Mouse (Mus musculus): ENCODE results near the gene Ppp3ca.

DNA sequence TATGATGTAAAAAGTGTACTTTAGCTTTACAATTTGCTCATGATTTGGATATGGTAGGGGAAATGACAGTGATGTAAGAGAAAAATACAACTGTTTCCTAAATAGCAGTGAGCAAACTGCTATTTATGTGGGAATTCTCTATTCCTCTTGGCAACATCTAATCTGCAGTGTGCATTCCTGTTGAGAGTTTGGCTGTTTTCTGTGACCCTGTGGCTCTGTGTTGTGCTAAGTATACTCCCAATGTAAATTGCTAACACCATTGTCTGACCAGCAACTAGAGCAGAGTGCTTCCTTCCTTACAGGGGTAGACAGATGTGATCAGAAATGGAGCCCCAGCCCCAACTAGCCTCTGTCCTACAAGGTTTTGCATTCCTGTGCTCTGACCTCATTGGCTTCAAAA lies 263.1 kb downstream of the Ppp3ca start:
- TF ChIP-seq CTCF (IDR thresholded peaks at IDR 0.05; ENCODE audit: low read depth, low read length) (no peak), POLR2A (IDR thresholded peaks at IDR 0.05; ENCODE audit: insufficient read depth, low read length) (no peak)

All from ES-Bruce4 (cell line).